Mouse (Mus musculus) olfactory bulb, adult 2 months (tissue): ENCODE measurements around the gene Plekhg1. TPM values are rescaled to one million over a fixed set of nuclear protein-coding genes. Genes with fewer than 3 reads are reported as not detected.

ENCODE experiments used
- H3K27ac ChIP-seq: fragments of 200-500 bp; 2 replicates; pipeline ENCODE4 v1.5.1; 2012; ENCODE audit warnings: low read depth, low read length; ENCODE audit not compliant: insufficient read depth
- H3K4me1 ChIP-seq: fragments of 200-500 bp; 2 replicates; pipeline ENCODE4 v1.6.1; 2012; ENCODE audit warnings: low read length; ENCODE audit not compliant: control insufficient read depth, insufficient read depth
- H3K4me3 ChIP-seq: fragments of 200-500 bp; 2 replicates; pipeline ENCODE4 v1.5.1; 2012; ENCODE audit warnings: mild to moderate bottlenecking, low read depth, low read length, moderate library complexity; ENCODE audit not compliant: insufficient read depth
- CTCF ChIP-seq: fragments of 200-500 bp; IDR thresholded peaks from 2 replicates; pipeline ENCODE4 v1.5.1; 2012; ENCODE audit warnings: low read depth, mild to moderate bottlenecking, low read length, moderate library complexity; ENCODE audit not compliant: insufficient read depth
- POLR2A ChIP-seq: fragments of 200-500 bp; IDR thresholded peaks from 2 replicates; pipeline ENCODE4 v1.6.1; 2012; ENCODE audit warnings: mild to moderate bottlenecking, low read depth, low read length, moderate library complexity; ENCODE audit not compliant: insufficient read depth
- WGBS: fragments of 180-500 bp; shearing (Covaris S2); methylation state at CpG from one replicate; pipeline ENCODE4 v1.1.7; 2018; 5-methylcytosine and 5-hydroxymethylcytosine counted together
- polyA plus RNA-seq: library from polyadenylated mRNA; stranded (reverse); fragments of >200 nt; gene quantifications from 2 replicates; pipeline ENCODE4 v1.2.4, GENCODE M21; 2012; ENCODE audit warnings: low replicate concordance; ENCODE audit not compliant: missing spikeins, insufficient read depth, insufficient read length

Gene Plekhg1
- polyA plus RNA-seq, 1 experiment, result not detected

DNA sequence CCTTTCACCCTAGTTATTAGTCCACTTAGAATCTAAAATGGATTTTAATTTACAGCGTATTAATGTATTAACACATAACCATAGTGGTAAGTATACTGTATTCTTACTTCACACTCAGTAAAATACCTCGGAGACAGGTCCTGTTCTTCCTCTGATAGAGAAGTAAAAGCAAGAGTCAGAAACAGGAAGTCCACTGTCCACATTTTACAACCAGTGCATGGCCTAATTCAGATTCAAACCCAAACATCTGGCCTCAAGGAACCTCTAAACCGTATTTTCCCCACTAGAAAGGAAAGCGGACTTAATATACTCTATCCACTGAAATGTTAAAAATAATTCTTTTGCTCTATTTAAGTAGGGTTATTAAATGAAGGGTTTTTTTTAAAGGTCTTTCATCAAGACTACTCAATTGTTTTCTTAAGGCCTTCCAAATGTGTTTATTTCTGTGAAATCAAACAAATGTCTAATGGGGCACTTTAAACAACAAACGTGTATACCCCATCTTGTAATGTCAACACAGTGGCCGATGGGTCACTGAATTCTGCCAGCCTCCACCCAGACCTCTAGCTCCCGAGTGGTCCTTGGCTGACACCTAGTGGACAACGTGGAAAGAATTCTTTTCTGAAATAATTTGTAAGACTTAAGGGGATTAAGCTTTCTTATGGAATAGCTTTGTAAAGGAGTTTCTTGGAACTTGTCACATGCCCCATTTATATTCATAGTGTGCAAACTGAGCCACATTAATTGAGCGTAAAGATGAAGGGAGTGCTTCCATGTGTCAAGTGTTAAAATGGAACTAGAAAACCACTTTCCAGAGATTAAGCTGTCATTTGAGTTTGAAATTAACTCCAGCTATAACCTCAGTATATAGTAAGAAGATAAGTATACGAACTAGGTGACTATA lies 203.6 kb downstream of the Plekhg1 start:
- Histone ChIP-seq H3K4me3 (no peak overlapping the region), H3K4me1 (peaks cover 3% of the 10 kb centered on the region; the same call in 1 of the 2 replicates), H3K27ac (no peak overlapping the region)
- TF ChIP-seq CTCF (peak; percentile 46), POLR2A (no peak)
- 25% methylated on average over 10 of the region's 10 CpGs for WGBS

DNA sequence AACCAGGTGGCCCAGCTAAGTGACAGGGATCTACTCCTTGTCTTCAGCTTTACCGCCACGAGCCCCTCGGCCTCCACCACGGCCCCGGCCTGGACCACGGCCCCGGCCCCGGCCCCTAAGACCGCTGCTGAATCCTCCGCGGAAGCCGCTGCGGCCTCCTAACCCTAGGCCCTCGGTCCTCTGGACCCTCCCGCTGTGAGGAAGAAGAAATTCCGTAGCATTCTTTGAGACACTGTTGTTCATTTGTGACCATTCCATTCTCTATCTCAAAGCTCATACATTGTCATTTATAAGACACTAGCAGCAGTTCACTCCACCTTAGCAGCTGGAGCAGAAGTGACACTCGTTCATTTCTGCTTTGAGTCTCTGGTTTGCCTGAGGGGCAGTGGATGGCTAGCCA lies 206.7 kb downstream of the Plekhg1 start:
- no peak overlapping the region for H3K27ac ChIP-seq
- 93% methylated on average over 17 of the region's 17 CpGs for WGBS
- no peak for TF ChIP-seq CTCF
- no peak for TF ChIP-seq POLR2A
- H3K4me3 ChIP-seq, result no peak overlapping the region
- H3K4me1 ChIP-seq, result no peaks in the 10 kb centered on the region

DNA sequence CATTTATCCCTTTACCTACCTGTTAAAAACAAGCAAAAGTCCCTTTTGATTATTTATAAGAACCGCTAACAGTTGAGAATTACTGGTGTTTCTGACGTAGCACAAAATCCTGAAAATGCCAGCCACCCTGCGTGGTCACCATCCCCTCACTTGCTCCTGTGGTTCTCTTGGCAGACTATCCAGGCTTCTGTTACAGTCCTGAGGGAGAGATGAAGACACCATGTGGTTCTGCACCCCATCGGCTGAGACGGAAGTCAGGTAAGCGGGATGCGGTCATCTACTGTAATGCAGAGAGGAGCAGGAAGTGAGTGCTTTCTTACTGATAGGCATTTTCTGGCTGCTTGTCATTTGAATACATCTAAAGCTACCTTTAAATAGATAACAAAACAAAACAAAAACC lies 207.2 kb downstream of the Plekhg1 start:
- Histone ChIP-seq H3K4me1 (no peaks in the 10 kb centered on the region), H3K27ac (no peak overlapping the region), H3K4me3 (no peak overlapping the region)
- TF ChIP-seq POLR2A, result no peak
- no peak for TF ChIP-seq CTCF
- WGBS, result 98% methylated on average over 7 of the region's 7 CpGs

DNA sequence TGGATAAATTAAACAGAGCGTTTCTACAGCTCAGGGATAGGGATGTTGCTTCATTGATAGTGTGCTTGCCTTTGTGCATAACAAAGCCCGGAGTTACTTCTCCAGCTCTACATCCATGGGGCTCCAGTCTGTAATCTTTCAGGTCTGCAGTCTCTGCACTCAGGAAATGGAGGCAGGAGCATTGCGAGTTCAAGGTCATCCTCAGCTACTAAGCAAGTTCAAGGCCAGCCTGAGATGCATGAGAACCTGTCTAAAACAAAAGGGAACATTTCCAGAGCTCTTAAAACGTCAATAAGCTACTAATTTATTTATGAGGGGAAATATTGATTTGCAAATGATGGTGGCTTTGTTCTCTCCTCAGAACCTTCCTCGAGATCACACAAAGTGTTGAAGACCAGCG lies 209.1 kb downstream of the Plekhg1 start:
- H3K27ac ChIP-seq, result no peak overlapping the region
- 89% methylated on average over 6 of the region's 6 CpGs for WGBS
- no peaks in the 10 kb centered on the region for H3K4me1 ChIP-seq
- TF ChIP-seq CTCF, result no peak
- TF ChIP-seq POLR2A, result no peak
- no peak overlapping the region for H3K4me3 ChIP-seq

DNA sequence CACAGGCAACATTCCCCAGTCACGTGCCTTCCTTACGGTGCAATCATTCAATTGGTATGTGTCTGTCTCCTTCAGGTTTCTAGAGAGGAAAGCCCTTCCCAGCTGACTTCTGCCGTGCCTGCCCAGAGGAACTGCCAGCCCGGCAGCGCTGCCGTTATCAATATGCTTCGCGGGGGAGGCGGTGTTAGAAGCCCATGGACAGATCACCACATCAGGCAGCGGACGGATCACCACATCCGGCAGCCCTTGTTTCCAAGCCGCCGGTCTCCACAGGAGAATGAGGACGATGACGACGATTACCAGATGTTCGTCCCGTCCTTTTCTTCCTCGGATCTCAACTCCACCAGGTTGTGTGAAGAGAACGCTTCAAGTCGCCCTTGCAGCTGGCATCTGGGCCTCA lies 216.3 kb downstream of the Plekhg1 start:
- no peak overlapping the region for H3K27ac ChIP-seq
- TF ChIP-seq CTCF, result no peak
- H3K4me1 ChIP-seq, result no peaks in the 10 kb centered on the region
- no peak overlapping the region for H3K4me3 ChIP-seq
- WGBS, result 95% methylated on average over 22 of the region's 22 CpGs

DNA sequence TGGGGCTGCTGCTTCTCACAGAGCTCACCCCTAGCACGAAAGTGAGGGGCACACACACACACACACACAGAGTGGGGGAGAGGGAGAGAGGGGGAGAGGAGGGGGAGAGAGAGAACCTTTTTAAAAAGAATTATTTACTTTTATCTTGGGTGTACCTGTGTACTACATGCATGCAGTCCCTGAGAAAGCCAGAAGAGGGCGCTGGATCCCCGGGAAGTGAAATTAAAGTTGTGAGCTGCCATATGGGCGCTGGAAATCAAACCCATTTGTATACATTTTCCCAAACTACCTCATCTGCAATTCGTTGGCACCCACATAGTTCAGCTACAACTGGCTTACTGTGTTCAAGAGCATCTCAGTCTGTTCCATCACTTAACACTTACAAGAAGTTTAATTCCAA lies 218.4 kb downstream of the Plekhg1 start:
- no peak for TF ChIP-seq POLR2A
- no peaks in the 10 kb centered on the region for H3K4me1 ChIP-seq
- no peak overlapping the region for H3K27ac ChIP-seq
- WGBS, result 80% methylated on average over 5 of the region's 5 CpGs
- H3K4me3 ChIP-seq, result no peak overlapping the region

DNA sequence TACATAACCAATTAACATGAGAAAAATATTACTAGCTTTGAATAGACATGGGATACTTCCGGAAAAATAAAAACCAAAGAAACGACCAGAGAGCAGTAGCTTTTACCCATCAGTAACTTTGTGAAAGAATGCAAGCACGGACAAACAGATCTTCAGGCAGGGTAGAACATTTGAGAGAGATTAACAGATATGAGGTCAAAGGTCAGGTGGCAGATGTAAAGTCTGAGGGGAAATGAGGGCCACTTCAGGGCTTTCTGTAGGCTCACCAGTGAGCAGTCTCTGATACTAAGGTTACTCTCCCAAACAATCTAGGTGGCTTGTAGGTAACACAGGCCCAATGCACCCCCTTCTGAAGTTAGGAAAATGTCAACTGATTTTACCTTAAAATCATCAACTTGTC lies 228.9 kb downstream of the Plekhg1 start:
- 93% methylated on average over 3 of the region's 3 CpGs for WGBS
- Histone ChIP-seq H3K27ac (no peak overlapping the region), H3K4me3 (no peak overlapping the region), H3K4me1 (no peaks in the 10 kb centered on the region)
- TF ChIP-seq CTCF, result no peak
- TF ChIP-seq POLR2A, result no peak

DNA sequence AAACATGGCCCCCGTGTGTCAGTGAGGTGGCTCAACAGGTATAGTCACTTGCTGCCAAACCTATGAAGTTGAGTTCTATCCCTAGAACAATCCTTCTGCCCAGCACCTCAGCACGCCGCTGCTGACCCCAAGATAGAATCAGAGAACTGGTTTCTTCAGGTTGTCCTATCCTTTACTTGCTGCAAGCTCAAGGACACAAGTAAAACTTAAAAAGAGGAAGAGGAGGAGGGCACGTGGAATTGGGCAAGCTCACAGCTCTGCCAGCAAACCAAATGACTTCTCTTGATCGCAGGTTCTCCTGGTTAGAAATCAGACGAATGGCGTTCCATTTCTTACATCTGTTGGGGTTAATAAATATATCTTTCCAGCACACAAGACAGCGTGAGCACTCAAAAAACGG lies 232.1 kb downstream of the Plekhg1 start:
- H3K4me1 ChIP-seq, result no peaks in the 10 kb centered on the region
- no peak overlapping the region for H3K27ac ChIP-seq
- H3K4me3 ChIP-seq, result no peak overlapping the region
- TF ChIP-seq CTCF (no peak), POLR2A (no peak)
- WGBS, result 88% methylated on average over 9 of the region's 9 CpGs

DNA sequence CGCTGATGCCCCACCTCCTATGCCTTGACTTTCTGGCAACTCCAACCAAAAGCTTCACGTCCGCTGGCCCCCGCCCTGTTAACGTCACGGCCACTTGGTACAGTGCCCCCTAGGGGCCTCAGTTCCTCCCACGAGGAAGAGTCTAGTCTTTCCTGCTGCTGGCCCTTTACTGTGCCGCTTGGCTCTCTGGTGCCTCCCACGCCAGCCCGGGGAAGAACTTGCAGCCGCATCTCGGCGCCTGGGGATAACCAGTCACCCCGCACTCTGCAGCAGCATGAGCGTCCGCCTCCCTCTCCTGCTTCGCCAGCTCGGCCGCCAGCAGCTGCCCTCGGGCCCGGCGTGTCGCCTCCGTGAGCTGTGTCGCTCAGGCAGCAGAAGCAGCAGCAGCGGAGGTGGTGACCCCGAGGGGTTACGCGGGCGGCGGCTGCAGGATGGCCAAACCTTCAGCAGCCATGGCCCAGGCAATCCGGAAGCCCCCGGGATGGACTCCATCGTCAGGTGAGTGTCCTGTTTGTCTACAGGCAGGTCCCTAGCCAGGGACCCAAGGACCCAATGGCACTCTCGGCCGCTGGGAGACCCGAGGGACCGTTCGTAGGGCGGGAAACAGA lies 232.9 kb downstream of the Plekhg1 start, which contains the start of gene Mthfd1l:
TSS of gene Mthfd1l (plus strand) at position 138 of the 608 bp plus-strand sequence.
- TF ChIP-seq POLR2A, result no peak
- peak; percentile 75 for TF ChIP-seq CTCF
- whole genome bisulfite sequencing, result under 1% methylated on average over 40 of the region's 40 CpGs
- Histone ChIP-seq H3K4me1 (no peaks in the 10 kb centered on the region), H3K27ac (peak within 1 kb of the TSS; percentile 67), H3K4me3 (peak within 1 kb of the TSS; percentile 70)
